In the genomic region with DNA sequence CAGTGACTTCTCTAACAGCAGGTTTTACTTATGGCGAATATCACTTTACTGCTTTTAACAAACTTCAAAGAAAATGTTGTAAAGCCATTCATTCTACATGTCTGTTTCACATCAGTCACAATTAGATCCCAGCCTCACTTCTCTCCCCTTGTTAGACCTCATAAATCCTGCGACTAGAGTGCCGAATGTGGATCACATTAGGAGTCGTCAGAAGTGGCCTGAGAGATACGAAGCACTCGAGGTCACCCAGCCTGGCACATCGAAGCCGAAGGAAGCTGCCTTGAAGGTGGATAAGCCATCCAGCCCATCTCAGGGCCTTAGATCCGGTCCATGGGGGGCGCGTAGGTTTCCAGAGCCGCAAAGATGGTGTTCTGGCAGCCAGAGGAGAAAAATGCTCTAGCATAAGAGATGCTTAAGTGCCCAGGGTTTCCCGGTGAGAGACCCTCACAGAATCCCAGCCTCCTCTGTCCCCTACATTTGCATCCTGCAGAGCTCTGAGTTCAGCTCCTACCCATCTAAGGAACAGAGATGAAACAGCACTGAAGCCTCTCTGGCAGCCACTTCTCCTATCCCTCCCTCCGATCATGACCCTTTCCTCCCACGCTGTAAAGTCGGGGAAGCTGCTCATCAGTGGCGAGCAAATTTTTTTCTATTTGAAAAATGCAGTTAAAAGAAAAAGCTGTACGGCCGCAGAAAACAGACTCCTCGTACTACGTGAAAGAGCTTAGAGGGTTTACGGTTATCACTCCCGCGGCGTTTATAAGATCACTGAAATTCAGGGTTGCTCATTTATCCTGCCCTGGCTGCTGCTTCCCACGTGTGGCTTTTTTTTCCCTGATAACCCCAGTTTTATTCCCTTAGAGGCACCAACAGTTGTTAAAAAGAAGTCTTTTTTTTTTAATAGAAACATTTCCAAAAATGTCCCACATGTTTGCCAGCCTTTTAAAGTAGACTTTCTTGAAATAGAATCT, we compare ENCODE assay signal across 19 mouse cellular contexts.
DNase-seq lines count a peak whose midpoint lies in the region; ATAC-seq lines count a peak whose summit lies in the region.
"Had no signal": no experiment of that assay in that cellular context is flagged by ENCODE, and none has a peak within 500 bp of the region (broad histone marks: within the 10 kb centered on the region; RNA-seq: fewer than 3 reads in every experiment).

No protein-coding gene starts in this region.

- no peak for DNase-seq in midbrain, embryonic 10.5 days (ENCODE audit: low spot score)
- DNase-seq in embryo, embryonic 9.5 days (ENCODE audit: extremely low spot score), result peak; percentile 34
- DNase-seq in adrenal gland, postnatal 25 days, result no peak
- DNase-seq: cerebellum, postnatal 10 days; heart, adult 18-20 months; kidney, postnatal 25 days; lung, embryonic 14.5 days; right cerebral cortex, postnatal 14 days had no signal

- H3K4me3 ChIP-seq in midbrain, embryonic 10.5 days, result no peak overlapping the region
- no peak overlapping the region for H3K4me3 ChIP-seq in midbrain, embryonic 13.5 days (replicated peaks)
- no peak overlapping the region for H3K4me3 ChIP-seq in embryonic facial prominence, embryonic 15.5 days (replicated peaks)
- H3K4me3 ChIP-seq in limb, embryonic 15.5 days, result no peak overlapping the region
- H3K4me3 ChIP-seq: forebrain, embryonic 15.5 days; hindbrain, embryonic 12.5 days; liver, embryonic 12.5 days; neural tube, embryonic 12.5 days had no signal

- H3K4me1 ChIP-seq in midbrain, embryonic 10.5 days, result no peaks in the 10 kb centered on the region
- H3K4me1 ChIP-seq in midbrain, embryonic 13.5 days (replicated peaks), result 0 out of 2 replicates have a peak, but pooled peaks cover 5% of the 10 kb centered on the region
- H3K4me1 ChIP-seq in embryonic facial prominence, embryonic 15.5 days, result peaks cover 5% of the 10 kb centered on the region; the same call in 1 of the 2 replicates
- H3K4me1 ChIP-seq in limb, embryonic 15.5 days, result peaks cover 13% of the 10 kb centered on the region
- H3K4me1 ChIP-seq: forebrain, embryonic 15.5 days; hindbrain, embryonic 12.5 days; liver, embryonic 12.5 days; neural tube, embryonic 12.5 days had no signal

- no peaks in the 10 kb centered on the region for H3K36me3 ChIP-seq in midbrain, embryonic 10.5 days
- no peaks in the 10 kb centered on the region for H3K36me3 ChIP-seq in midbrain, embryonic 13.5 days
- H3K36me3 ChIP-seq in embryonic facial prominence, embryonic 15.5 days, result no peaks in the 10 kb centered on the region
- no peaks in the 10 kb centered on the region for H3K36me3 ChIP-seq in limb, embryonic 15.5 days
- H3K36me3 ChIP-seq: forebrain, embryonic 15.5 days; hindbrain, embryonic 12.5 days; liver, embryonic 12.5 days; neural tube, embryonic 12.5 days had no signal

- H3K27me3 ChIP-seq in midbrain, embryonic 10.5 days (ENCODE audit: low read depth, poor library complexity, severe bottlenecking), result no peaks in the 10 kb centered on the region
- 0 out of 2 replicates have a peak, but pooled peaks cover 3% of the 10 kb centered on the region for H3K27me3 ChIP-seq in midbrain, embryonic 13.5 days
- peaks cover 12% of the 10 kb centered on the region for H3K27me3 ChIP-seq in embryonic facial prominence, embryonic 15.5 days
- H3K27me3 ChIP-seq in limb, embryonic 15.5 days, result peaks cover 16% of the 10 kb centered on the region
- H3K27me3 ChIP-seq: forebrain, embryonic 15.5 days; hindbrain, embryonic 12.5 days; liver, embryonic 12.5 days; neural tube, embryonic 12.5 days had no signal

- 82% methylated on average over 26 of the region's 26 CpGs for WGBS in midbrain, embryonic 10.5 days
- 77% methylated on average over 26 of the region's 26 CpGs for WGBS in midbrain, embryonic 13.5 days
- 31% methylated on average over 26 of the region's 26 CpGs for WGBS in embryonic facial prominence, embryonic 15.5 days
- 19% methylated on average over 26 of the region's 26 CpGs for WGBS in limb, embryonic 15.5 days

- ATAC-seq in midbrain, embryonic 13.5 days, result no peak
- no peak for ATAC-seq in embryonic facial prominence, embryonic 15.5 days (ENCODE audit: insufficient number of reproducible peaks, low FRiP score, low TSS enrichment, low read depth)
- no peak for ATAC-seq in limb, embryonic 15.5 days (ENCODE audit: insufficient number of reproducible peaks, low FRiP score, low TSS enrichment, low read depth)
- no peak for ATAC-seq in activated CD4-positive, CD25-positive, alpha-beta regulatory T cell, adult 4 months
- ATAC-seq: forebrain, embryonic 15.5 days; intestine, embryonic 16.5 days; liver, embryonic 12.5 days; Patski had no signal

- no peaks in the 10 kb centered on the region for H3K9me3 ChIP-seq in midbrain, embryonic 10.5 days (replicated peaks)
- H3K9me3 ChIP-seq in midbrain, embryonic 13.5 days, result no peaks in the 10 kb centered on the region
- H3K9me3 ChIP-seq in embryonic facial prominence, embryonic 15.5 days (replicated peaks), result no peaks in the 10 kb centered on the region
- H3K9me3 ChIP-seq in limb, embryonic 15.5 days, result no peaks in the 10 kb centered on the region
- H3K9me3 ChIP-seq: forebrain, embryonic 15.5 days; hindbrain, embryonic 12.5 days; liver, embryonic 12.5 days; neural tube, embryonic 12.5 days had no signal

- no peak overlapping the region for H3K9ac ChIP-seq in midbrain, embryonic 13.5 days (replicated peaks)
- no peak overlapping the region for H3K9ac ChIP-seq in embryonic facial prominence, embryonic 15.5 days
- no peak overlapping the region for H3K9ac ChIP-seq in limb, embryonic 15.5 days
- H3K9ac ChIP-seq: forebrain, embryonic 15.5 days; hindbrain, embryonic 12.5 days; liver, embryonic 12.5 days; lung, embryonic 14.5 days; neural tube, embryonic 12.5 days had no signal

- H3K4me2 ChIP-seq in midbrain, embryonic 13.5 days (replicated peaks), result no peak overlapping the region
- H3K4me2 ChIP-seq in embryonic facial prominence, embryonic 15.5 days (replicated peaks), result peak overlapping the region; percentile 32
- H3K4me2 ChIP-seq in limb, embryonic 15.5 days, result peak overlapping the region; percentile 0; the same call in 1 of the 2 replicates
- H3K4me2 ChIP-seq: forebrain, embryonic 15.5 days; hindbrain, embryonic 12.5 days; liver, embryonic 12.5 days; lung, embryonic 14.5 days; neural tube, embryonic 12.5 days had no signal

- H3K27ac ChIP-seq in midbrain, embryonic 10.5 days (replicated peaks), result peak overlapping the region; percentile 42; the same call in 1 of the 2 replicates
- no peak overlapping the region for H3K27ac ChIP-seq in midbrain, embryonic 13.5 days
- no peak overlapping the region for H3K27ac ChIP-seq in embryonic facial prominence, embryonic 15.5 days (replicated peaks)
- H3K27ac ChIP-seq in limb, embryonic 15.5 days, result no peak overlapping the region
- H3K27ac ChIP-seq: forebrain, embryonic 15.5 days; hindbrain, embryonic 12.5 days; liver, embryonic 12.5 days; macrophage; neural tube, embryonic 12.5 days had no signal
